Mouse (Mus musculus) midbrain, embryonic 14.5 days (tissue): ENCODE data around the gene Rap1gap. TPM values are rescaled to one million over a fixed set of nuclear protein-coding genes. Genes with fewer than 3 reads are reported as not detected.

Experiments used
- polyA plus RNA-seq: library from polyadenylated mRNA; unstranded; fragments of >200 nt; fragmentation: Nextera tagmentation; extraction: Ambion mirVana; gene quantifications from 2 replicates; pipeline ENCODE4 v1.2.1, GENCODE M21; 2014

Rap1gap gene
- polyA plus RNA-seq, 1 experiment from 2014 or later: 57.7 TPM

Other genes with a start within 250 kb of the Rap1gap start
- not detected in 2 replicates for gene Cela3b, start 234.2 kb upstream of the Rap1gap start, polyA plus RNA-seq
- not detected in 2 replicates for gene 1700013G24Rik, start 211.4 kb upstream of the Rap1gap start, polyA plus RNA-seq
- gene Hspg2, start 196.0 kb upstream of the Rap1gap start, polyA plus RNA-seq: 2.0 and 7.6 TPM in 2 replicates
- gene Ldlrad2, start 90.2 kb upstream of the Rap1gap start, polyA plus RNA-seq: not detected in 2 replicates
- 66.5 and 76.8 TPM in 2 replicates for gene Usp48, start 71.0 kb upstream of the Rap1gap start, polyA plus RNA-seq
- gene Alpl, start 131.7 kb downstream of the Rap1gap start, polyA plus RNA-seq: 6.0 and 6.1 TPM in 2 replicates
- gene Ece1, start 197.5 kb downstream of the Rap1gap start, polyA plus RNA-seq: 11.9 and 18.4 TPM in 2 replicates